16 mouse cellular contexts compared by ENCODE assay signal in the genomic region with DNA sequence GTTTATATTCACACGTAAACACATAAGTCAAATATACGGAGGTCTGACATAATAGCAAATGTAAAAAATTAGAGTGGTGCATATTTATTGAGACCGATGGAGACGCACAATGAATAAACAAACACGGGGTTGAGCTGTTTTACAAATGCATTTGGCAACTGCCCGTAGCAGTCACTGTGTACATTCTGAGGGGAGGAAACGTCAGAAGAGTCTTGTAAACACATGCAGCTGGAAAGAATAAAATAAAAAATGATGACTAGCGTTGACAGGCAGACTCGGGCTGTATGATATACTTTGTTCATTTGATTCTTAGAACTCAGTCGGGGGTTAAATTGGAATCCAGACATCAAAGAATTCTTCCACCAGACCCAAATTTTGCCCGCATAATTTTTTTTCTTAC. TPM values are rescaled to one million over a fixed set of nuclear protein-coding genes. Genes with fewer than 3 reads are reported as not detected.
DNase-seq lines count a peak whose midpoint lies in the region; ATAC-seq and TF ChIP-seq lines count a peak whose summit lies in the region.
"Had no signal": no experiment of that assay in that cellular context is flagged by ENCODE, and none has a peak within 500 bp of the region (broad histone marks: within the 10 kb centered on the region; RNA-seq: fewer than 3 reads in every experiment).

No protein-coding gene starts in this region.

- no peaks in the 10 kb centered on the region for H3K4me1 ChIP-seq in forebrain, postnatal 0 days (ENCODE audit: insufficient read depth)
- peaks cover 10% of the 10 kb centered on the region for H3K4me1 ChIP-seq in forebrain, embryonic 10.5 days
- H3K4me1 ChIP-seq in lung, embryonic 16.5 days (replicated peaks; ENCODE audit: control insufficient read depth, insufficient read depth, low read length), result peaks cover 6% of the 10 kb centered on the region
- H3K4me1 ChIP-seq in lung, adult 2 months (ENCODE audit: control insufficient read depth, insufficient read depth, low read length), result no peaks in the 10 kb centered on the region
- H3K4me1 ChIP-seq in limb, embryonic 13.5 days, result peaks cover 23% of the 10 kb centered on the region
- H3K4me1 ChIP-seq in stomach, embryonic 16.5 days (ENCODE audit: control insufficient read depth, insufficient read depth, low read length), result peaks cover 8% of the 10 kb centered on the region; the same call in 1 of the 2 replicates

- ATAC-seq in forebrain, postnatal 0 days, result no peak
- peak; percentile 87 for ATAC-seq in lung, embryonic 16.5 days (ENCODE audit: low read depth)
- ATAC-seq in limb, embryonic 13.5 days (ENCODE audit: low FRiP score, low read depth), result no peak
- ATAC-seq in stomach, embryonic 16.5 days (ENCODE audit: insufficient read depth, low FRiP score), result no peak

- H3K9me3 ChIP-seq in forebrain, postnatal 0 days (ENCODE audit: low read length), result no peaks in the 10 kb centered on the region
- H3K9me3 ChIP-seq in forebrain, embryonic 10.5 days, result no peaks in the 10 kb centered on the region
- no peaks in the 10 kb centered on the region for H3K9me3 ChIP-seq in lung, embryonic 16.5 days (ENCODE audit: control insufficient read depth, low read length)
- H3K9me3 ChIP-seq in limb, embryonic 13.5 days, result no peaks in the 10 kb centered on the region
- no peaks in the 10 kb centered on the region for H3K9me3 ChIP-seq in stomach, embryonic 16.5 days (replicated peaks; ENCODE audit: control insufficient read depth, low read length)

- TF ChIP-seq POLR2A in lung, adult 2 months (IDR thresholded peaks at IDR 0.05; ENCODE audit: borderline replicate concordance, extremely low read depth, low read depth, low read length), result no peak

- WGBS in forebrain, postnatal 0 days, result 42% methylated on average over 11 of the region's 11 CpGs
- 77% methylated on average over 11 of the region's 11 CpGs for WGBS in forebrain, embryonic 10.5 days
- 26% methylated on average over 11 of the region's 11 CpGs for WGBS in lung, embryonic 16.5 days
- WGBS in lung, adult 2 months, result 32% methylated on average over 11 of the region's 11 CpGs
- WGBS in limb, embryonic 13.5 days, result 21% methylated on average over 11 of the region's 11 CpGs
- WGBS in stomach, embryonic 16.5 days, result 31% methylated on average over 11 of the region's 11 CpGs

- H3K27me3 ChIP-seq in forebrain, postnatal 0 days (ENCODE audit: insufficient read depth, low read length), result no peaks in the 10 kb centered on the region
- peaks cover 1% of the 10 kb centered on the region for H3K27me3 ChIP-seq in forebrain, embryonic 10.5 days (ENCODE audit: poor library complexity, severe bottlenecking)
- no peaks in the 10 kb centered on the region; the same call in 1 of the 2 replicates for H3K27me3 ChIP-seq in lung, embryonic 16.5 days (ENCODE audit: control insufficient read depth, insufficient read depth, low read depth, low read length)
- H3K27me3 ChIP-seq in limb, embryonic 13.5 days, result no peaks in the 10 kb centered on the region
- no peaks in the 10 kb centered on the region for H3K27me3 ChIP-seq in stomach, embryonic 16.5 days (ENCODE audit: control insufficient read depth, insufficient read depth, low read length)

- no peak for DNase-seq in forebrain, postnatal 0 days
- no peak for DNase-seq in forebrain, embryonic 10.5 days (ENCODE audit: extremely low spot score, low spot score)
- no peak for DNase-seq in lung, adult 2 months
- DNase-seq in gastrocnemius, postnatal 4 days (ENCODE audit: low spot score in 2 of 2), result no peak
- DNase-seq in retina, postnatal 1 day, result no peak
- DNase-seq: adrenal gland, postnatal 10 days; cerebellum, postnatal 25 days; heart, adult 2 months; kidney, postnatal 10 days; spleen, adult 18-20 months had no signal

- peak overlapping the region; percentile 11; the same call in 1 of the 2 replicates for H3K4me2 ChIP-seq in forebrain, postnatal 0 days (ENCODE audit: low read depth)
- H3K4me2 ChIP-seq in lung, embryonic 16.5 days (ENCODE audit: low read depth, low read length), result peak overlapping the region; percentile 18
- peak overlapping the region; percentile 27 for H3K4me2 ChIP-seq in limb, embryonic 13.5 days (replicated peaks)
- peak overlapping the region; percentile 34 for H3K4me2 ChIP-seq in stomach, embryonic 16.5 days (ENCODE audit: low read depth, low read length)
- H3K4me2 ChIP-seq: liver, embryonic 11.5 days had no signal

- H3K27ac ChIP-seq in forebrain, postnatal 0 days (ENCODE audit: low read depth, low read length), result no peak overlapping the region
- no peak overlapping the region for H3K27ac ChIP-seq in forebrain, embryonic 10.5 days
- no peak overlapping the region; the same call in 1 of the 2 replicates for H3K27ac ChIP-seq in lung, embryonic 16.5 days (ENCODE audit: low read length)
- no peak overlapping the region for H3K27ac ChIP-seq in limb, embryonic 13.5 days
- H3K27ac ChIP-seq in stomach, embryonic 16.5 days (ENCODE audit: low read length), result no peak overlapping the region
- H3K27ac ChIP-seq: heart, adult 2 months; left cerebral cortex, adult 2 months had no signal

- no peaks in the 10 kb centered on the region for H3K36me3 ChIP-seq in forebrain, postnatal 0 days (ENCODE audit: insufficient read depth)
- H3K36me3 ChIP-seq in forebrain, embryonic 10.5 days (replicated peaks), result no peaks in the 10 kb centered on the region
- no peaks in the 10 kb centered on the region for H3K36me3 ChIP-seq in lung, embryonic 16.5 days (ENCODE audit: control insufficient read depth, insufficient read depth, low read length)
- no peaks in the 10 kb centered on the region for H3K36me3 ChIP-seq in limb, embryonic 13.5 days
- no peaks in the 10 kb centered on the region for H3K36me3 ChIP-seq in stomach, embryonic 16.5 days (ENCODE audit: control insufficient read depth, insufficient read depth, low read length)

- no peak overlapping the region for H3K9ac ChIP-seq in forebrain, postnatal 0 days
- H3K9ac ChIP-seq in lung, embryonic 16.5 days (ENCODE audit: low read length), result no peak overlapping the region
- no peak overlapping the region for H3K9ac ChIP-seq in limb, embryonic 13.5 days
- H3K9ac ChIP-seq in stomach, embryonic 16.5 days (ENCODE audit: low read length), result no peak overlapping the region

- H3K4me3 ChIP-seq in forebrain, postnatal 0 days (ENCODE audit: low read depth, low read length), result no peak overlapping the region
- H3K4me3 ChIP-seq in forebrain, embryonic 10.5 days, result no peak overlapping the region
- H3K4me3 ChIP-seq in lung, embryonic 16.5 days (ENCODE audit: low read length), result no peak overlapping the region
- H3K4me3 ChIP-seq in lung, adult 2 months (replicated peaks; ENCODE audit: extremely low read depth, low read depth, low read length), result no peak overlapping the region
- no peak overlapping the region for H3K4me3 ChIP-seq in limb, embryonic 13.5 days
- peak overlapping the region; percentile 14; the same call in 1 of the 2 replicates for H3K4me3 ChIP-seq in stomach, embryonic 16.5 days (replicated peaks; ENCODE audit: low read length)
- H3K4me3 ChIP-seq: erythroblast, embryonic 14.5 days; heart, adult 2 months; left cerebral cortex, adult 2 months had no signal

- no peak for TF ChIP-seq CTCF in forebrain, postnatal 0 days (IDR thresholded peaks at IDR 0.05; ENCODE audit: low read depth)
- TF ChIP-seq CTCF in lung, adult 2 months (IDR thresholded peaks at IDR 0.05; ENCODE audit: insufficient read depth, low read length), result no peak

RNA-seq across cellular contexts. Expression of a gene that starts 18.0 kb away (rescaled TPM):
- 7.2 and 13.8 TPM in 2 replicates for total RNA-seq in forebrain, postnatal 0 days (2014; rRNA removed)
- polyA plus RNA-seq in forebrain, postnatal 0 days (2015; fragmentation: Nextera tagmentation; extraction: Ambion mirVana), result 3.0 and 9.6 TPM in 2 replicates
- 10.0 and 11.4 TPM in 2 replicates for polyA plus RNA-seq in forebrain, embryonic 10.5 days (2016; fragmentation: Nextera tagmentation; extraction: Ambion mirVana)
- polyA plus RNA-seq in lung, embryonic 16.5 days (2015; fragmentation: Nextera tagmentation; extraction: Ambion mirVana), result 11.9 and 12.7 TPM in 2 replicates
- polyA plus RNA-seq in lung, adult 2 months (2012; rRNA removed), result 7.3 and 8.0 TPM in 2 replicates
- 44.1 and 50.0 TPM in 2 replicates for polyA plus RNA-seq in limb, embryonic 13.5 days (2015; fragmentation: Nextera tagmentation; extraction: Ambion mirVana)
- 9.3 and 10.9 TPM in 2 replicates for polyA plus RNA-seq in stomach, embryonic 16.5 days (2015; fragmentation: Nextera tagmentation; extraction: Ambion mirVana)
- total RNA-seq in gastrocnemius, postnatal 4 days (2021), result 10 to 100 TPM; 15.9 to 16.0 TPM
